Mouse (Mus musculus) skeletal muscle tissue, adult 2 months (tissue): ENCODE data around the gene Bcl11a.

Experiments
- DNase-seq: peaks from one replicate; pipeline ENCODE4 v3.0.0-alpha.2; 2012; ENCODE audit warnings: low read depth, low spot score

The Bcl11a gene

DNA sequence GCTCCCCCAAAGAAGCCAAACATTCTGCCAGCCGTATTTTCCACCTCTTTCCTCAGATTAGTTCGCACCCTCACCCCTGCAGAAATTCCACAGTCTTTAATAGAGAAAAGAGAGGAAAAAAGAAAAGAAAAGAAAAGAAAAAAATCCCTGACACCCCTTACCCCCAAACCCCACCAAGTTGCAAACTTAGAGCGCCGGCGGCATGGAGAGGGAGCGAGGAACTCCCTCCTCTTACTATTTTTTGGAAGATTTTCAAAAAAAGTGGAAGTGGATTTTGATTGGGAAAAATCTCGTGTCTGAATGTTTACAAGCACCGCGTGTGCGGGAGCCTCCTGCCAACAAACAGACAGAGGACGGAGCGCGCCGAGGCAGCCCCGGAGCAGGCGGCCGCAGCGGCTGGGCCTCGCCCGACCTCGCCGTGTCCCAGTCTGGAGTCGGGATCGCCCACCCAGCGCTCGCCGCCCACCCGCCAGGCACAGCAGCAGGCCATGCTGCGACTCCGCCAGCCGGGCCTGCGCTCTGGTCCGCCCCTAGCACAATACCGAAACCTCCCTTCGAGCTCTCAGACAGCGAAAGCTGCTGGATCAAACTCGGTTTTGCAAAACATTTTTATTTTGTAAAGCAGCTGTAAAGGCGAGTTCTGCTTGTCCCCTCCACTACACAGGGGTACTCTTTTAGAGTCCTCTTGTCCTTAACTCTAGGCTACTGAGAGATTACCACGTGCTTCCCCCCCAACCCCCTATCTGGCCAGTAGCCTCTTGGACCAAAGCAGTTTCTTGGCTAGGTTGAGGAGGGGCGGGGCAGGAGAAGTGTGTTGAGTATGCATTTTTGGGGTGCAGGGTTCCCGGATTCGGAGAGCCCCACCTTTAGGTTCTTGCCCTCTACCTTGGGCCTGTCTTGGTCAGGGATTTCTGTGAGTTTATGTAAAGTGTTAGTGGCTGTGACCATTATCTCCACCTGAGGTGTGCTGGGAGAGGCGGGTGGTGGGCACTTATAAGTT lies 1.8 kb downstream of the Bcl11a start:
- DNase-seq = no peak

DNA sequence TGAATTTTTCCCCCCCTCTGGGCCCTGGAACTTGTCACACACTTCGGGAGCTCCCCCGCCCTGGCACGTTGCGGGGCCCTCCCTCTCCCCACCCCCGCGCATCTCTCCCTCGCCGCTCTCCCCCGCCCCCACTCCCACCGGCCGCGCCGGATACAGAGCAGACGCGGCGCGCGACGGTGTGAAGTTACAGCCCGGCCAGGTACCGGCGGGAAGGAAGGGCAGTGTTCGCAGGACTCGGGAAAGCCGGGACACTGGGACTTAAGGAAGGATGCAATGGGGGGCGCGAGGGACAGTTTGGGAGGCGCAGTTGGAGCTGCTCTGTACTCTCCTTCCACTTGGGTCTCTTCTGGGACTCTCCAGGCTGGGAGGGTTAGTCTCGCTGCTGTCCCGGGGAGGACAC lies 2.7 kb downstream of the Bcl11a start:
- no peak for DNase-seq

DNA sequence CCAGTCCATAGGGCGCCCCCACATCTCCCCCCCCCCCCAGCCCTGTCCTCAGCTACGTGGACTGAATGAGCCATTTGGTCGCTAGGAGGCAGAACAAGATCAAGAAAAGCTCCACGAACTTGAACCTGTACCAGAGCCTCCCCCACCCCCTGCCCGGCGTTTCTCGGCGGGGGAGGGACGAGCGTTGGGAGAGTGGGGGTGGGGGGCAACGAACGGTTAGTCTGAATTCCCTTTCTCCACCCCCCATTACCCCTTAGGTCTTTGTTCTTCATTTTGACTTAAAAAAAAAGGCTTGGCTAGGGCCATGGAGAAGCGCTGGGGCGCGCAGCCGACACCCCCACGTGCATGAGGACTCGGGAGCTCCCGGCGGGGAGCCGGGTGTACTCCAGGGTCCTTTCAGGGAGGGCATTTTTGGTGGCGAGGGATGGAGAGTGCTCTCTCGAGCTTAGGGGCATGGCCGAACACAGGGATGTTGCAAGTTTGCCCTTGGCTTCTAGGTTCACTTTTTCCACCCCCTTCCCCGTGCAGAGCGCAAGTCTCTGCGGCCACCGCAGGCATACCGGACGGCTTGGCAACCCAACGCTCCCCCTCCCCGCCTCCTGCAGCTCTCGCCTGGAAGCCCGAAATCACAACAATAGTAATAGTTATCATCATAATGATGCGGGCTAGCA lies 3.3 kb downstream of the Bcl11a start:
- DNase-seq = no peak

DNA sequence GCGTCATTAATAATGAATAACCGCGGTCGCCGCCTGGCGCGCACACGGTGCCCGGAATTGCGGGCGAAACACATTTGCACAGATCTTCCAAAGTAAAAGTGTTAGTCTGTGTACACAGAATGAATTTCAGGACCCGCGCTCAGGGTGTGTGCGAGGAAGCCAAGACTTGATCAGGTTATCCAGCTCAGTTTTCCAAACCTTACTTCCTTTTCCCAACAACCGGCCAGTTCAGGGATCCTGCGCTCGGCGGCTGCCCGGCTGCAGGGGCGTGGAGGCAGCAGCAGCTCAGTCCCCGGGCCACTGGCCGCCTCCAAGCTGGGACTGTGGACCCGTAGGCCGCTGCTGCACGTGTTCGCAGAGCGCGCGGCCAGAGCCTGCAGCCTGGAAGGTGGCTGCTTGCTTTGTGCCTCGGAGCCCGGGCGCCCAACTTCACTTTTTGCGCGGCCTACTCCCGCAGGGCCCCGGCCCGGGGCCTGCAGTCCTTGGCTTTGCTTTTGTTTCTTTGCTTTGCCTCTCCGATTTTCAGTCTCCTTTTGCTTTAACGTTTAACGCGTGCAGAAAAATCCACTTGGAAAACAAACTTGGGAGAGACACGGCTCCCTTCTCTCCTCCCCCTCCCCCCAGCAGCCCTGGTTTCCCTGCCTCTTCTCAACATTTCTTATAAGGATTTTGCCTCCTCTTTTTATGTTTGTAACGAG lies 4.0 kb downstream of the Bcl11a start:
- no peak for DNase-seq

DNA sequence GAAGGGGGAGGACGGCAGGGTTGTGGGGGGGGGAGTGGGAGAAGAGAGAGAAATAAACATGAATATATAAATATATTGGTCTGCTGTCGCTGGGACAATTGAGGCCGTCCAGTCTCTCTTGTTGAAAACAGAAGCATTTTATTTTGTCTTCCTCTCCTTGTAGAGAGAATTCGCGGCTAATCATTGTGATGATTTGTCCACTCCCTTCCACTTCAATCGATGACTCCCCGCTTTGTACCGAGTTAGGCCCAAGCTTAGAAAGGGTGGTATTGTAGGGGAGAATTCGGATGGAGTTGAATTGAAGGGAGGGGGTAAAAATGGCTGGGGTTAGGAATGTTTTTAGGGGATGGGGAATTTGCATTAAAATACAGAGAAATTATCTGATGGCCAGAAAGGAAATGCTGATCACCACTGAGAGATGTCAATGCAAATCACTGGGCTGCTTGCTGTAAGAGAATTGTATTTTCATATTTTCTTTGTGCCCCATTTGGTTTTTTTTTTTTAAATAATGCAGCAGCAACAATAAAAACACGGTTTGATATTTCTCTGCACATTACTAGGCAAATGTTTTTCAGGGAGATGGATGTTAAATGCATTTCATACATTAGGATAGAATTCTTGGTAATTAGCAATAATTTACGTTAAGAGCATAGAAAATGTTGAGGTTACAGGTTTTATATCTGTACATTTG lies 4.7 kb downstream of the Bcl11a start:
- DNase-seq = no peak

DNA sequence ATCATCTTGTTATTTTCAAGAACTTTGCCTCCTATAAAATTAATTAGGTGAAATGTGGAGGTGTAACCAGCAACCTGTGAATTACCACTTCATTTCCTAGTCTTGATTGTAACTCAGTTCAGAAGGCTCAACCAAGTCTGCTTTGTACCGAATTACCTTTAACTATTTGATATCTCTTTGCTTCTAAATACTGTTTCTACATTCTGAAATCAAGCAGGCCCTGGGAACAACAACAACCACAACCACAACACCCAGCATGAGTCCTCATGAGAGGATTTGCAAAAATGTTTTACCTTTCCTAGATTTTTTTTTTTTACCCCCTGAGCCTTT lies 5.2 kb downstream of the Bcl11a start:
- DNase-seq = no peak

DNA sequence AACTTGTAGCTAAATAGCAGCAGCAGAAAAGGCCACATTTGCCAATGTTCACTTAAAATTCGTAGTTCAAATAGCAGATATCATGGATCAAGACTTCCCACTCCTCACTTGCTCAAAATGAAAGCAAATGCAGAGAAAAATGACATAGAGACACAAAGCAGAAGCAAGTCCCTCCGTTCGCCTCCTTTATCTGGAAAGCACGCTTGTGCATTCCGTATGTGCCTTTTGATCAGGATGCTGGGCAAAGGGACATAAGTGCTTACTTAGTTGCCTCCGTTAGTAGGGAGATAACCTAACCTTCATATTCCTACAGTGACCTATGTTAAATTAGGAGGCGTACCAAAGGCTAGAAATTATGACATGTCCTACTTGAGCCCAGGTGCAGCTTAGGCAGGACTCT lies 5.6 kb downstream of the Bcl11a start:
- no peak for DNase-seq

DNA sequence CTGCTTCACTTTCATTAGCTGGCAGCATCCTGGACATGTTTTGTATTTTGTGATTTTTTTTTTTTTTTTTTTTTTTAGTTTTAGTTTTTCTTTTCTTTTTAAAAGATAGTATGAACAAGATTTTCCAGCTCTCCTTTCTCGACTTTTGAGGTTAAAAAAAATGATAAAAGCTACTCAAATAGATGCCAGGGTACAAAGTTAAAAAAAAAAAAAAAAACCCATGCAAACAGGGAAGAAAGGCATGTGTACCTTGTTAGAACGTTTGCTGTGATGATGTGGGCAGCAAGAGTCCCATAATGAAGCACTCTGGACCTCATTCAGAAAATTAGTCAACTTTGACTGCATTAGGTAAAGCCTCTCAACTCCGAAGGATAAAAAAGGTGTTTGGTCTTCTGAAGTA lies 6.2 kb downstream of the Bcl11a start:
- DNase-seq = no peak

DNA sequence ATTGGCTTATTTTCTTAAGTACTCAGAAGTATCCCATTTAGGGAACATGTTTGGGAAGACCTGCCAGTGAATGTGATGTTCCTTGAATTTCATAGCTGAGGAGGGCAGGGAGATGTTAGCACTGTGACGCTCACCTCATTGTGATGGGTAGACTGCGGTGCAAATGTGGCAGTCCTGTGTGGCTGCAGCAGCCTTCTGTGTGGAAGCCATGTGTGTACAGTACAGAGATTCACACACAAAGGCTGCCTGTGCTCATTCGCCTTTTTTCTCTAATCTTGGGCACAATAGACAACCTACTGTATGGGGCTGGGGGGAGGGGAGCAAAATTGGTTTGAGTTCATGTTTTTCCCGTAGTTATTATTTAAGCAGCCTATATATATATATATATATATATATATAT lies 6.7 kb downstream of the Bcl11a start:
- no peak for DNase-seq

DNA sequence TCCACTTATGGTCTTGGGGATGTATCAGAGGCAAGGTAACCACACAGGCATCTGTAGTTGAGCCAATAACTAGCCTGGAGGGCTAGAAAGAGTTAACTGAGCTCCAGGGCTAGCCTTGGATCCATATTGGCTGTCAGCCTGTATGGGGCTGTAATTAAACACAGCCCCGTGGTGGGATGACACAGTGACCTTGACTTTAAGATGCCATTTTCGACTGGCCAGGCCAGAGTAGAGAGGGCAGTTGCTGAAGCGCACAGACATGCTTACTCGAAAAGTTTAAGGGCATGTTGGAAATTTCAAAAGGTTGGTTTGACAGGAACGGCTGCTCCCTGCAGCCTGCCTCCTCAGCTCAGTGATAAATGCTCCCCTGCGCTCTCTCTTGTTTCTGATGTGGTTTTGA lies 8.1 kb downstream of the Bcl11a start:
- DNase-seq = no peak

DNA sequence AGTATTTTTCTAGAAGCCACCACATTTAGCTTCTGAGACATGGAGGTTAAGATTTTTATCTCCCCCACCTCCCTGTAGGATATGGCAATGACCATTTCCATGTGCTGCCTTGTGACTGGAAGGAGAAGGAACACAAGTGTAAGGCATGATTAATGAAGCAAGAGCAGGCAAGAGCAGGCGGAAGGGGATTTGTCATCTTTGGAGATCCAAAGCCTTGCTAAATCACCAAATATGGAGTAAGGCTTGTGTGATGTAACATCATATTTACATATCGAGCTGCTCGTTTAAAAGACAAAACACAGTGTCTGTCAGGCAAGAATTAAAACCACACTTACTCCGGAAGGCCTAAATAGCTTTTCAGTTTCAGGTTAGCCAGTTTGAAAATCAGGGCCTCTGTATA lies 9.2 kb downstream of the Bcl11a start:
- DNase-seq = no peak

DNA sequence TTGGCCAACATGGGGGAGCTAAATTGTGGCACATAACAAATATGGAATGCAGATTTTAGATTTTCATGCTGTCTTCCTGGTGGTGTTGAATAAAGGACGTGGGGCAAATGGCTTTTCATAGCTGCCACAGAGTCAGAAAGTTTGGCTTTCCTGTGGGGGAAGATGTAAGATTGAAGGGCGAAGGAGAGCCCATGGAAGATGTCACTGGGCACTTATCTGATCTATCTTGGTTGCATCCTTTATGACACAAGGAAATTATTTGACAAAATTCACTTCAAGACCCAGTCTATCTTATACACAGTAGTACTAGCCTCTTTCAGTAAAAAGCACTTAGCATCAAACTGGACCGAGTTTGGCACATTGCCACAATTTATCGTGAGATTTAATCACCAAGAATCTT lies 12.6 kb downstream of the Bcl11a start:
- no peak for DNase-seq

DNA sequence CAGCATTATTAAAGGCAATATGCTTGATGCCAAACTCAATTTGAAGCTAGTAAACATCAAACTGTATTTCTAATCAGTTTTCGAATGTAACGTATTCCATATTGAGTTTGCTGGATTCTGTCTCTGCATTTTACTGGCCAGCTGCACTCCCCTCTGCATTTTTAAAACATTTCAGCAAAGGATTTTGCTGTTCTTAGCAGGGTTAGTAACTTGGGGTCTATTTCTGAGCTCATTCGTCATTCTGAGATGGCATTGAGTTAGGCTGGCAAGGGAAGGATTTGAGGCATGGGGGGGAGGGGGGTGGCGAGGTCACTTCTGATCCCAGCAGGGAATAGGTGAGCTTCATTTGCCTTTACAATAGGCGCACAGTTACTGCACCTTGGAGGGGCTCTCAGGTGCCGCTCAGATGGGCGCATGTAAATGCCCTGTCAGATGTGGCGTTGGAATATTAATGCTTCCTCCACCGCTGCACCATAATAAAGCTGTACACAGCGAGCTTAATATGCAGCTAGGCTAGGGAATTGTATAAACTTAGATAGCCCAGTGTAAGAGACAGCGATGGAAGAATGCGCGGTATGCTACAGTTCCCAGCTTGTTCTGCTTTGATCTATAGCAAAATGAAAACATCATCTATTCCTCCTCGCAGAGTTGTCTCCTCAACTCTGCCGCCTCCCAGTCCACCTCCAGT lies 13.7 kb downstream of the Bcl11a start:
- no peak for DNase-seq

DNA sequence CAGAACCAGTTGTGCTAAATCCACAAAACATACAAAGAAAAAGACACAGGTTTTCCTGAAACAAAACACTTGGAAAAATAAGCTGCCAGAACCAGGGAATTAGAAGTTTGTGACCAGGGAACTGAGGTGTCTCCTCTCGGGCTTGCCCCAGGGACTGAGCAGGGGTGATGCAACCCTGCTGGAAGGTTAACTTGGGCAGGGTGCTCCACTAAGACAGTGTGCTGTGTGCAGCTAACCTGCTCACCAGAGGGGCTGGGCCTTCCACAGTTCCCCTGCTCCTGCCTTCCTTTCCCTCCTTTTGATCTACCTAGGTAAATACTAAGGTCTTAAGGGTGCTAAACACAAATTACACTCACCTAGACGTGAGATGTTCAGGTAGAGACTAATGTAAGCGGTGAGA lies 14.8 kb downstream of the Bcl11a start:
- no peak for DNase-seq

DNA sequence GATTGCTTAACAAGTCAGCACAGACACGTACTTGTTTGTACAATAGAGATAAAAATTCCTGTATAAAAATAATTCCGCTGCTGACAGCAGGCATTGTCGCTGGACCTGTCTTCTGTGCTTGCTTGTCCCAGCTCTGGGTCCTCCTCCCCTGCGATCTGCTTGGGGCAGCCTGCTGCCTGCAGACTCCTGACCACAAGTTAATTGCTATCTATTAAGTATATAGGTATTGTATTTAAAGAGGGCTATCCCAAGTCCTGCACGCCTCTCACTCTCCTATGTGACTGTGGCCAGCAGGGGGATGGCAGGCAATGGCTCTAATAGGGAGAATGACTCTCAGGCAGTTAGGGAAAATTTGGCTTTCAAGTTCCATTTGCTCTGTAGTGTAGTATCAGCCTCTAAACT lies 16.2 kb downstream of the Bcl11a start:
- DNase-seq = no peak

DNA sequence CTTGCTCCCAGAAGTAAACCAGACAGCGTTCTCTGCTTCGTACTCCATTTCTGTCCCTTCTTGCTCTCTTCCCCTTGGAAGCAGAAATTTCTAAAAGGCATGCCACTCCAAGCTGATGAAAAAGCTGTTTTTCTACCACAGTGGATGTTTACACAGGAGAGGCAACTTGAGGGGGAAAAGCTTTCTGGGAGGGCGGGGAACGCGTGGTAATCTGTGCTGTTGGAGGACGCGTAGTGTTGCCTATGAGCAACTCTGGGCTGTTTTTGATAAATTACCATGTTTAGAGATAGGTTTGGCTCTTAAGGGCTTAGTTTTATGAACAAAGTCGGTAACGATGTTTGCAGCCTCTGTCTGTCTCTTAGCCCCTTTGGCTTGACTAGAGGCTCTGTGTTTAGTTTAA lies 17.4 kb downstream of the Bcl11a start:
- no peak for DNase-seq

DNA sequence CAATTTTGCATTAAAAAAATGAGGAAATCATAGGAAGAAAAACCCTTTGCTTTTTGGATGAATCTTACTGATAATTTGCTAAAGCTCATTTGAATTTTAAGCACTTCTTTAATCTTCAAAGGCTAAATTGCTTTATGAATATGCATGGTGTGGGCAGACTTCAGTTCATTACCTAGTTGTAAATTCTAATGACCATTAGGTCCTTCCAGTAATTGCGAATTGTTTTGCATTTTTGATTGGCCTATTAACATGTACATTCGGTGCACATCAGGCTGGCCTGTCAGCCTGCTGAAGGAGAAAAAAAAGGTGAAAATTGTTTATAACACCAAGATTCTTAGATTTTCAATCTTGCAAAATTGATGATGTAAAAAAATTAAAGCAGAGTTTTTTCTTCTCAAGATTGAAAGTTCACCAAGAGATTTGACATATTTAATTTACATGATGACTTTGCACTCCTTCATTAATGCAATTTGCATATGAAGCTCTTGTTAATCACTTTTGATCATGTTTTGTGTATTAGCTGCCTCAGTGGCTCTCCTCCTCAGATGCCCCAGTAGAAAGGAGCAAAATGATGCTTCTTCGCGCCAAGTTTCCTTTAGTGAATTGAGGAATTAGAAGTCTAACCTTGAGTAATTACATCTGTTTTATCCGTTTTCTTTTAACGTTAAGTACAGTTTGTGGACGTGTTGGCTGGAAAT lies 17.9 kb downstream of the Bcl11a start:
- no peak for DNase-seq

DNA sequence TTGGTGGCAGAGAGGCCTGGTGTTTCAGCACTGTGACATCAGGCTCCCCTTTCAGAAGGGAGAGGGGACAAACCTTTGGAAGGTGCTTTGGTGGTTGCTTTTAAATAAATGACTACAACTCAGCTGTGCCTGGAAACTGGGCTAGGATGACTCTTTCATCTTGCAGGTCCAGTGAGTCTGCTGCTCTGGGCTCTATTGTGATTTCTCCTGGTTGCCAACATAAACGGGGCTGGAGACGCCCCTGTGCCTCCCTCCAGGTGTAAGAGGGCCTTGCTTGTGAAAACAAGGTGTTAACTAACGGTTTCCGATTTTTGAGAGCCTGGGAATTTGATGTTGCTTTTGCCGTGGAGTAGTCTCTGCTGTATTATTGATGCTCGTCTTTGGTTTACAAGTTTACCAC lies 18.6 kb downstream of the Bcl11a start:
- DNase-seq = no peak

DNA sequence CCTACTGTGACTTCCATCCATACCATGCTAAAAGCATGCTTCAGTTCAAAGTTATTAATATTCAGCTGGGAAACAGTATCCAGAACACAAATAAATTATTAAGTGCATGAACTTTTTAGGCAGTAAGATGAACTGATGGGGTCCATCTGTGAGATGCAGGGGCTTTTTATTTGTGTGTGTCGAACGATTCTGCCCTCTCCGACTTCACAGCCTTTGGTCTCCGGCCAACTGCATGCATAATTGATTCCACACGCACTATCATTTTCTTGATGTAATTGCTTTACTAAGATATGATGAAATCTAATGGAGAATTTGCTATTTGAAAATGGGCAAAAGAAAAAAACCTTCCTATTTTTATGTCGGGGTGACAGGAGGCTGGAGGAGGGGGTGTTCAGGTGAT lies 19.2 kb downstream of the Bcl11a start:
- DNase-seq = no peak

DNA sequence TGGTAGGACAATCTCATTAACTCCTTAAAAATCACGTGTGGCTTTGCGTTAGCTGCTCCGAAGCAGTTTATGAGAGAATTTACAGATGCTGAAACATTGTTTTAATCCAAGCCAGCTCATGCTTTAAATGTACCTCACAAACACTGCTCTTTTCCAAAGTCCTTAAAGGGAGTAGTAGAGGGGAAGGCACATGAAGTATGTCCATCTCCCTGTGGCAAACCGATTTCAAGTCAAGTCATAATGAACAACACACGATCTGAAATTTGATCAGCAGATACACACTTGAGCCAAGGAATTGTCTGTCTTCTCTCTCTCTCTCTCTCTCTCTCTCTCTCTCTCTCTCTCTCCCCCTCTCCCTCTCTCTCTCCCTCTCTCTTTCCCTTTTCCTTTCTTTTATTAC lies 20.2 kb downstream of the Bcl11a start:
- DNase-seq = no peak

DNA sequence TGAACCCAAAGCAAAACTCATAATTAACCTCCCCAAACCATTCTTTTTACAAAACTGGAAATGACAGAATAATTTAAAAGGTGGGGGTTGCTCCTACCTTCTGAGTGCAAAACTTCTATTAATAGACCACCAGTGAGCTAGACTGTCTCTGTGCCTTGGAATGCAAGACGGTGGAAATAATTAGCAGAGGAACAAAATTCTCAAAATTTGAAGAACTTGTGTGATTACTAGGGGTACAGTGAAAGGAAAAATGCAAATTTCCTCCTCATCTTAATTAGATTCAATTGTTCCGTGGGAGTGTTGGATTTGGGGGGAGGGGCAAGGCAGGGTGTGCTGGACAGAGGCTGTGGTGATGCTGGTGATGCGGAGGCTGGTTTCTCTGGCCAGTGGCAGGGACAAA lies 20.8 kb downstream of the Bcl11a start:
- no peak for DNase-seq
